Mouse (Mus musculus): ENCODE data around the gene Asphd1. TPM values are rescaled to one million over a fixed set of nuclear protein-coding genes. Genes with fewer than 3 reads are reported as not detected.
A peak's percentile ranks its signal among the peaks of the same experiment; 100 is the strongest.

Gene Asphd1
- total RNA-seq (2017) = not detected in 3 replicates

GRCm38 (mm10) chr7:126949403-126949792 is at the start of gene Asphd1:
Gene Asphd1, minus strand, starts transcription at chr7:126949582.
- no peak for ATAC-seq (replicated peaks; ENCODE audit: insufficient number of reproducible peaks, low FRiP score, low TSS enrichment, poor library complexity, severe bottlenecking)

GRCm38 (mm10) chr7:126996449-126996848 is 47.1 kb upstream of the Asphd1 start:
- no peak for ATAC-seq (replicated peaks; ENCODE audit: insufficient number of reproducible peaks, low FRiP score, low TSS enrichment, poor library complexity, severe bottlenecking)

- no peak for ATAC-seq (replicated peaks; ENCODE audit: insufficient number of reproducible peaks, low FRiP score, low TSS enrichment, poor library complexity, severe bottlenecking)
Observed at GRCm38 (mm10) chr7:126988816-126989215, 39.4 kb upstream of the Asphd1 start.

GRCm38 (mm10) chr7:126986319-126986718 is 36.9 kb upstream of the Asphd1 start:
- no peak for ATAC-seq (replicated peaks; ENCODE audit: insufficient number of reproducible peaks, low FRiP score, low TSS enrichment, poor library complexity, severe bottlenecking)

- no peak for ATAC-seq (replicated peaks; ENCODE audit: insufficient number of reproducible peaks, low FRiP score, low TSS enrichment, poor library complexity, severe bottlenecking)
Observed at GRCm38 (mm10) chr7:126984667-126985444, 35.5 kb upstream of the Asphd1 start.

GRCm38 (mm10) chr7:126983113-126983512 is 33.7 kb upstream of the Asphd1 start:
- no peak for ATAC-seq (replicated peaks; ENCODE audit: insufficient number of reproducible peaks, low FRiP score, low TSS enrichment, poor library complexity, severe bottlenecking)

GRCm38 (mm10) chr7:126982054-126982453 is 32.7 kb upstream of the Asphd1 start:
- no peak for ATAC-seq (replicated peaks; ENCODE audit: insufficient number of reproducible peaks, low FRiP score, low TSS enrichment, poor library complexity, severe bottlenecking)

- ATAC-seq (replicated peaks; ENCODE audit: insufficient number of reproducible peaks, low FRiP score, low TSS enrichment, poor library complexity, severe bottlenecking) = no peak
Observed at GRCm38 (mm10) chr7:126981601-126982000, 32.2 kb upstream of the Asphd1 start.

GRCm38 (mm10) chr7:126978841-126979240 is 29.5 kb upstream of the Asphd1 start:
- ATAC-seq (replicated peaks; ENCODE audit: insufficient number of reproducible peaks, low FRiP score, low TSS enrichment, poor library complexity, severe bottlenecking) = no peak

- no peak for ATAC-seq (replicated peaks; ENCODE audit: insufficient number of reproducible peaks, low FRiP score, low TSS enrichment, poor library complexity, severe bottlenecking)
Observed at GRCm38 (mm10) chr7:126976878-126977459, 27.6 kb upstream of the Asphd1 start.

GRCm38 (mm10) chr7:126975950-126976866 is 26.8 kb upstream of the Asphd1 start, which contains the start of gene Cdiptos:
Gene Cdiptos, minus strand, starts transcription at chr7:126976098.
- peak; percentile 95 for ATAC-seq (replicated peaks; ENCODE audit: insufficient number of reproducible peaks, low FRiP score, low TSS enrichment, poor library complexity, severe bottlenecking)

GRCm38 (mm10) chr7:126975893-126975949 is 26.3 kb upstream of the Asphd1 start, which contains the start of gene Cdipt:
Gene Cdipt, plus strand, starts transcription at chr7:126975914.
- no peak for ATAC-seq (replicated peaks; ENCODE audit: insufficient number of reproducible peaks, low FRiP score, low TSS enrichment, poor library complexity, severe bottlenecking)

- peak; percentile 42 for ATAC-seq (replicated peaks; ENCODE audit: insufficient number of reproducible peaks, low FRiP score, low TSS enrichment, poor library complexity, severe bottlenecking)
Observed at GRCm38 (mm10) chr7:126975493-126975892, 26.1 kb upstream of the Asphd1 start.

- no peak for ATAC-seq (replicated peaks; ENCODE audit: insufficient number of reproducible peaks, low FRiP score, low TSS enrichment, poor library complexity, severe bottlenecking)
Observed at GRCm38 (mm10) chr7:126967361-126967760, 18.0 kb upstream of the Asphd1 start.

- no peak for ATAC-seq (replicated peaks; ENCODE audit: insufficient number of reproducible peaks, low FRiP score, low TSS enrichment, poor library complexity, severe bottlenecking)
Observed at GRCm38 (mm10) chr7:126965568-126965967, 16.2 kb upstream of the Asphd1 start.

- ATAC-seq (replicated peaks; ENCODE audit: insufficient number of reproducible peaks, low FRiP score, low TSS enrichment, poor library complexity, severe bottlenecking) = no peak
Observed at GRCm38 (mm10) chr7:126963548-126964286, 14.3 kb upstream of the Asphd1 start.

- no peak for ATAC-seq (replicated peaks; ENCODE audit: insufficient number of reproducible peaks, low FRiP score, low TSS enrichment, poor library complexity, severe bottlenecking)
Observed at GRCm38 (mm10) chr7:126961965-126962364, 12.6 kb upstream of the Asphd1 start.

- ATAC-seq (replicated peaks; ENCODE audit: insufficient number of reproducible peaks, low FRiP score, low TSS enrichment, poor library complexity, severe bottlenecking) = no peak
Observed at GRCm38 (mm10) chr7:126961095-126961494, 11.7 kb upstream of the Asphd1 start.

GRCm38 (mm10) chr7:126959780-126960179 is 10.4 kb upstream of the Asphd1 start:
- 0 out of 2 replicates have a peak, but pooled peaks have one; percentile 34 for ATAC-seq (replicated peaks; ENCODE audit: insufficient number of reproducible peaks, low FRiP score, low TSS enrichment, poor library complexity, severe bottlenecking)

Measured in monocyte, adult 5-6 weeks (primary cell).